Mouse (Mus musculus) spleen, postnatal 36 days (tissue): ENCODE results near the gene Dnah6.

Experiments
- DNase-seq, 2 experiments: peaks; one replicate each; pipeline ENCODE4 v3.0.0; 2022; ENCODE audit warnings: low spot score in 2 of 2, mixed read lengths in 1 of 2

Gene Dnah6

GRCm38 (mm10) chr6:73028853-73029252 lies 192.6 kb downstream of the Dnah6 start:
- DNase-seq: no peak

- no peak for DNase-seq
Measured at GRCm38 (mm10) chr6:73027881-73028280, 193.6 kb downstream of the Dnah6 start.

GRCm38 (mm10) chr6:73026898-73027297 lies 194.6 kb downstream of the Dnah6 start:
- no peak for DNase-seq

GRCm38 (mm10) chr6:73020061-73020460 lies 201.4 kb downstream of the Dnah6 start:
- DNase-seq: no peak

- no peak for DNase-seq
Measured at GRCm38 (mm10) chr6:73018725-73019280, 202.6 kb downstream of the Dnah6 start.

GRCm38 (mm10) chr6:73014317-73015160 lies 206.9 kb downstream of the Dnah6 start:
- DNase-seq: no peak

GRCm38 (mm10) chr6:73012931-73013330 lies 208.5 kb downstream of the Dnah6 start:
- DNase-seq: no peak

- no peak for DNase-seq
Measured at GRCm38 (mm10) chr6:73011827-73012226, 209.6 kb downstream of the Dnah6 start.

- DNase-seq: peak; percentile 59 to 65
Measured at GRCm38 (mm10) chr6:73010073-73010472, 211.4 kb downstream of the Dnah6 start.

- no peak for DNase-seq
Measured at GRCm38 (mm10) chr6:73003601-73004000, 217.8 kb downstream of the Dnah6 start.

GRCm38 (mm10) chr6:73002391-73002790 lies 219.1 kb downstream of the Dnah6 start:
- no peak for DNase-seq

- DNase-seq: no peak
Measured at GRCm38 (mm10) chr6:72998809-72999208, 222.6 kb downstream of the Dnah6 start.

GRCm38 (mm10) chr6:72993688-72994082 lies 227.8 kb downstream of the Dnah6 start:
- no peak for DNase-seq

GRCm38 (mm10) chr6:72993054-72993687 lies 228.3 kb downstream of the Dnah6 start:
- peak; percentile 43 to 53 for DNase-seq

GRCm38 (mm10) chr6:72990206-72990605 lies 231.2 kb downstream of the Dnah6 start:
- DNase-seq: peak; percentile 68 to 70

GRCm38 (mm10) chr6:72989028-72989736 lies 232.3 kb downstream of the Dnah6 start:
- no peak for DNase-seq

- DNase-seq: no peak
Measured at GRCm38 (mm10) chr6:72982506-72982905, 238.9 kb downstream of the Dnah6 start.

GRCm38 (mm10) chr6:72981851-72982250 lies 239.6 kb downstream of the Dnah6 start:
- DNase-seq: peak; percentile 27 to 31

GRCm38 (mm10) chr6:72981124-72981651 lies 240.3 kb downstream of the Dnah6 start:
- DNase-seq: no peak

- no peak for DNase-seq
Measured at GRCm38 (mm10) chr6:72976866-72977265, 244.6 kb downstream of the Dnah6 start.

GRCm38 (mm10) chr6:72971074-72971473 lies 250.4 kb downstream of the Dnah6 start:
- DNase-seq: no peak

GRCm38 (mm10) chr6:72969787-72970186 lies 251.7 kb downstream of the Dnah6 start:
- DNase-seq: no peak
